Mouse (Mus musculus) heart, postnatal 0 days (tissue): ENCODE measurements around the gene Kbtbd12.

ENCODE experiments used
- CTCF ChIP-seq: IDR thresholded peaks from 2 replicates; pipeline ENCODE4 v1.5.1; 2016; ENCODE audit warnings: antibody characterized with exemption, control low read depth, low read depth
- EP300 ChIP-seq: IDR thresholded peaks from 2 replicates; pipeline ENCODE4 v1.6.1; 2016; ENCODE audit warnings: antibody characterized with exemption, low read depth

DNA sequence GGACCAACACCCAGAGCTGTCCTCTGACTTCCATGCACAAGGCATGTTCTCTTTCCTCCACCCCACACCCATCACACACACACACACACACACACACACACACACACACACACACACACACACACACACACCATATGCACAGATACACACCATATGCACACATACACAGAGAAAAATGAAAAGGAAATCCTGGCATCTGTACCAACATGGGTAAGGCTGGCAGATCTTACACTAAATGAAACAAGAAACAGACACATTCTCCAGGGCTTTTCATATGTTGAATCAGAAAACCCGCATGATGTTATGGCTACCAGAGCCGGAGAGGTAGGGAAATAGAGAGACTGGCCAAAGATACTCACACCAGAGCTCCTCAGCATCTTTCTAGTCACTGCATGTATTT lies 32.0 kb downstream of the Kbtbd12 start:
- TF ChIP-seq CTCF (no peak), EP300 (no peak)
